Mouse (Mus musculus): ENCODE results near the gene 4930519P11Rik.

The 4930519P11Rik gene

DNA sequence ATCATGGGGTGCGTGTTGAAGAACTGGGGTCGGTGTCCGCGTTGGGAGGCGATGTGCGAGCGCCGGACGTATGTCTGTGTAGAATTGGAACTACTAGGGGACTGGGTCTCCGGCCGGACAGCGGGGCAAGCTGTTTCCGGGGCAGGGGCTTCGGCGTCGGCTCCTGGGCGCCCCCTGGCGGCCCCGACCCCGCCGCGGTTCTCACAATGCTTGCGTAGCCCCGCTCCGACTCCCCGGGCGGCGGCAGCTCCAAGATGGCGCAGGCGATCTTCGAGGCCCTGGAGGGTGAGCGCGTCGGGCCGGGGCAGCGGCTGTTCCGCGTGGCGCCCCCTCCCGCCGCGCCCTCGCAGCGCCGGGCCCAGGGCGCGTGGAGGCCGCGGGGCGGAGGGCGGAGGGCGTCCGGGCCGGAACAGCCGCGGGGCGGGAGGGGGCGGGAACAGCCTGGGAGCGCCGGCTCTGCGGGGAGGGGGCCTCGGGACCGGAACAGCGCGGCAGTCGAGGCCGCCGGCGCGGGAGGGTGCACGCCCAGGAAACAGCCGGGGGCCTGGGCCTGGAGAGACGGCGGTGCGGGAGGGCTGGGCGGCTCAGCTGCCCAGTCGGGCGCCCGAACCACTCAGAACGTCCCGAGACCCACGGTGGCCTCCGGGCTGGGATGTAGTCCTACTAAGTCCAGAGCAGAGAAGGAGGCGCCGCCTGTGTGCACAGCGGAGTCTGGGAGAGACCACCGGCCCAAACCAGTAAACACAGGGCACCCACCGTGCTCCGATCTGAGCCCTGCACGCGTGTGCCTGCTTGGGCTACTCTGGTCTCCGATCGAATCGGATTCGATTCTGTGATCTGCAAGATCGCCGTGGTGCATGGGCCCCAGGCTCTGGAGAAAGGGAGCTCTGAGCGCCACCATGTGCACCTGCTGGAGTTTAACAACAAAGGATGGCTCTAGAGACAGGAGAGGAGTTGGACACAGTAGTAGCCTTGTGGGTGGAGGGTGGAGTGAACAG, at the start of gene 4930519P11Rik, which contains the start of gene Zfp341:
Gene 4930519P11Rik, minus strand, starts transcription at position 320 of the 998 bp plus-strand sequence.
Gene Zfp341, plus strand, starts transcription at position 180 of the 998 bp plus-strand sequence.
- DNase-seq (ENCODE audit: low spot score in 2 of 2) = peak; percentile 89 to 91

DNA sequence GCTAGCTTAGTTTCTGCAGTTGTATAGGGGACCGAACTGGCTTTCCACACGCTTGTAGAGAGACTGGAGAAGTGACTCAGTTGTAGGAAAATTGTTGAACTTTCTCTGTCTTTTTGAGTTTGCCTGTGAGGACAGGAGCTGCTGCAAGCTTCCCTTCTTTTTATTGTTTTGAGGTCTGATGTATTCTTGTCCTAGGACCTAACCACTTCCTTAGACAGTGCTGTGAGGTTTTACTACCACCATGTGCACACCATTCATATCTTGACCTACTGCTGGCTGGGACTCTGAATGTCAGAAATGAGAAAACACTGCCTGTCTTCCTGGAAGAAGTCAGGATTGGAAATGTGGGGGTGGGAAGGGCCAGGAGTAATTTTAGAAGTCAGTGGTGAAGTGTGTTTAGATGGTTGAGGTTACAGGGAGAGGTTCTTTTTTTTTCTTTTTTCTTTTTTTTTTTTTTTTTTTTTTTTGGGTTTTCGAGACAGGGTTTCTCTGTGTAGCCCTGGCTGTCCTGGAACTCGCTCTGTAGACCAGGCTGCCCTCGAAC, 46.4 kb upstream of the 4930519P11Rik start:
- no peak for DNase-seq (ENCODE audit: low spot score in 2 of 2)

DNA sequence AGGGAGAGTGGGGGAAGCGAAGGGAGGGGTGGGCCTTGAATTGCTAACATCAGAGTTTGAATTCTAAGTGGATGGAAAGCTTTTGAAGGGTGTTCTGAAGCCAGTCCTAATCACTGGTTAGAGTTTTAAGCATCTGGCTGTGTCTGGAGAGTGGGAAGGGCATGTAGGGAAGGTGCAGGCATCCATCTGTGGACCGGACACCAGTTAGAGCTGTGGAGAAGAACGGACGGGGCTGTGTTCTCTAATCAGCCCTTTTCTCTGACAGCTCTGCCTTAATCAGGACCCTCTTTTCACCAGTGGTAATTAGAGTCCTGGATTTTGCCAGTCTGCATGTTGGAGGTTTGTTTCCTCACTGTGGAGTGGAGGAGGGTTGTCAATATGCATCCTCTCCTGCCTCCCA, 45.8 kb upstream of the 4930519P11Rik start:
- no peak for DNase-seq (ENCODE audit: low spot score in 2 of 2)

DNA sequence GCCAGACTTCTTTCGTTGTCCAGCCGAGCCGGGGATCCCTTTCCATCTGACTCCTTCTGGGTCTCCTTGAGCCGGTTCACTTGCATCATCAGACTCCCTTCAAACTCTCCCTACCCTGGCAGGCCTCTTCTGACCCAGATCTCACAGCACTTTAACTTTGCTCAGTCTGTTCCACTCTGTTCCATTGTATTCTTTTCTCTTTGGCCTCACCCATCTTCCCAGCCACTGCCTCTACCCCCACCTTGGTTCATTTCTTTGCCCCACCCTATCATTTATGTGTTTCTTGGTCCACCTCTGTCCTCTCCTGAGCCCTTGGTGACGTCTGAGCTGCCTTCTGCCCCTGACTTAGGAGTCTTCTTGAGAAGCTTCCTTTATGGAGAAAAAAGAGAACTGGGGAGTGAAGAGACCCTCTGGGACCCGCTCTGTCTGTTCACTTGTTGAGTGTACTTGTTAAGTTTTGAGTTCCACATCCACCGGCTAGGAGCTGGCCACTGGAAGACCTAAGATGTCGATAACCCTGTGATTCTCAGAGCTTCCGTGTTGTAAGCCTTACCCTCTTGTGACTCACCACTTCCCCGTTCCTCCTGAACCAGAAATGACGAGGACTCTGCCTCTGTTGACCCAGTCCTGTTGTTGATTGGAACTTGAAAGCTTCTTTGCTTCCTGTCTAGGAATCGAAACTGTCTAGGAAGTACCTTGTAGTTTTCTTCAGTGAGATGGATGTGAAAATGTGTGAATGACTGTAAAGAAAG, 44.4 kb upstream of the 4930519P11Rik start:
- peak; percentile 51 to 52 for DNase-seq (ENCODE audit: low spot score in 2 of 2)

GRCm38 (mm10) chr2:154656710-154657485, 43.7 kb upstream of the 4930519P11Rik start:
- DNase-seq (ENCODE audit: low spot score in 2 of 2) = peak; percentile 92 to 99

DNA sequence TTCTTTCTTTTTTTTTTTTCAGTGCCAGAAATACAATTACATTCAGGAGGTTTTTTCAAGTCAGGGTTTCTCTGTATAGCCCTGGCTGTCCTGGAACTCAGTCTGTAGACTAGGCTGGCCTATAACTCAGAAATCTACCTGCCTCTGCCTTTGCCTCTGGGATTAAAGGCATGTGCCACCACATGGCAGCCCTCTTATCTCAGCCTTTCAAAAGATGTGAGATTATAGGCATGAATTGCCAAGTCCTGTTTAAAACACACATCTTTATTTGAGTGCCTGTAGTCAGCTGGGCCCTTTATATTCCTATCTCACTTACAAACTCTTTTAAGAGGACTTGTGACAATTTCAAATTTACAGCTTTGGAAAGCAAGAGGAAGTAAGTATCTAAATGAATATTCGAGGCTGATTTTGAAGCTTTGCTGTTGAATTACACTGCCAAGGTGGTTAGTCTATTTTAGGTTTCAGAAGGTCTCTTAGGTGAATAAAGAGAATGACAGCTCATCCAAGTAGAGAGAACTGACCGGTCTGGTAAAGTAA, 42.7 kb upstream of the 4930519P11Rik start:
- DNase-seq (ENCODE audit: low spot score in 2 of 2) = no peak

DNA sequence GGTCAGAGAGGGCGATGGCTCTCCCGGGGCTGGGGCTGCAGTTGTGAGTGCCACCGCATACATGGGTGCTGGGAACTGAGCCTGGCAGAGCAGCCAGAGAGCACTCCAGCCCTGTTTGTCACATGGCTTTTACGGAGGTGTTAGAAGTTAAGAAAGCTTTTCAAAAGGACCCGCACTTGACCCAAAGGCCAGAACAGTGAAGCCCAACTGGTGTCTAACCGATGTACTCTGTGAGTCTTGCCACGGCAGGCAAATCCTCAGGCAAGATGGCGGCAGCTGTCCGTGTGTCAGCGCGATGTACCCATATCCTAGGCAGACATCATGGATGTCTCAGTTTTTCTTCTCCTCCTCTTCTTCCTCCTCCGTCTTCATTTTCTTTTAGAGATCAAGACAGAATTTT, 41.7 kb upstream of the 4930519P11Rik start:
- DNase-seq (ENCODE audit: low spot score in 2 of 2) = no peak

DNA sequence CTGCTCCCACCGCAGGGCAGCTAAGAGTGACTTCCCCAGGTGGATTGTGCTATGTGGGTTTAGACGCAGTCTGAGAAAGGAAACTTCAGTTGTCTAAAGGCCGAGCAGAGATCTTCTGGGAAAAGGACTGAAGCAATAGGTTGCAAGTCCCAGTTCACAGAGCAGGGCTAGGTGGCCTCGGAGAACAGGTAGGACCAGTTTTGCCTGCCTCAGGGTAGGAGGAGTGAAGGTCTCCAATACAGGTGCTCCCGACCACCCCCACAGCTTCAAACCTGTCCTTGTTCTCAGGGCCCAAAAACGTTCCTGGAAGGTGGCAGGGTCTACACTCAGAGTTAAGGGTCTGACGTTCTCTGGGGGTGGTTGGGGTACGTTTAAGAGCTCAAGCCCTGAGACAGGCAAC, 38.1 kb upstream of the 4930519P11Rik start, which contains the start of gene Chmp4b:
Gene Chmp4b, plus strand, starts transcription at position 343 of the 400 bp plus-strand sequence.
- no peak for DNase-seq (ENCODE audit: low spot score in 2 of 2)

GRCm38 (mm10) chr2:154650404-154650803, 37.2 kb upstream of the 4930519P11Rik start:
- no peak for DNase-seq (ENCODE audit: low spot score in 2 of 2)

DNA sequence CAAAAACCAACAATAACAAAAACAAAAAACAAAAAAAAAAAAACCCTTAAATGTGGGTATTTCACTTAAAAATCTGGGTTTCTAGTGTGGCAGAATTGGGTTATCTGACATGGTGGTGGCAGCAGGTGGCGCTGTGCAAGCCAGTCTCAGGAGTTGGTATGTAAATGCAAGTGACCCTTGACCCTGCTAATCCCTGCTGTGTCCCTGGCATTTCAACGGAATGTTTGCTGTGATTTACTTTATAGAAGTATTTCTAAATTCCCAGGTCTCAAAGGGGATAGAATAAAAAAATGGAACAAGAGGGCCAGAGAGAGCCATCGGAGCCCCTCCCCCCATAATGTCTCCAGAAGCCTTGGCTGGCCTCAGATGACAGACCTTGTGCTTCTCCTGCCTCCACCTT, 34.8 kb upstream of the 4930519P11Rik start:
- peak in 1 of 2 experiments; percentile 62 for DNase-seq (ENCODE audit: low spot score in 2 of 2)

DNA sequence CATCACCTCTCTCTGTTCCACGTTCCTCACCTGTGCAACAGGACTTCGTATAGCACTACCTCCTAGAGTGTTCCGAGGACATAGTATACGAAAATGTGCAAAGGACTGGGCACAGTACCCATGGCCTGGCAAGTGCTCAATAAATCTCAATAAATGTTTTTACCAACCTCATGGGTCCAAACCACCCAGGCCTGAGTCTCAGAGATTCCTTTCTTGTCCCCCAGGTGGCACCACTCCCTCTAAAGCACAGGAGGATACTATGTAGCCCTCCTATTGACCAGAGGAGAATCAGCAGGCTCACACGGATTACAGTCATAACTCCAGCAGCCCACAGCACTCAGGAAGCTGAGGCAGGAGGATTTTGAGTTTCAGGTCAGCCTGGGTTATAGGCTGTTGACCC, 33.4 kb upstream of the 4930519P11Rik start:
- DNase-seq (ENCODE audit: low spot score in 2 of 2) = peak in 1 of 2 experiments; percentile 61

DNA sequence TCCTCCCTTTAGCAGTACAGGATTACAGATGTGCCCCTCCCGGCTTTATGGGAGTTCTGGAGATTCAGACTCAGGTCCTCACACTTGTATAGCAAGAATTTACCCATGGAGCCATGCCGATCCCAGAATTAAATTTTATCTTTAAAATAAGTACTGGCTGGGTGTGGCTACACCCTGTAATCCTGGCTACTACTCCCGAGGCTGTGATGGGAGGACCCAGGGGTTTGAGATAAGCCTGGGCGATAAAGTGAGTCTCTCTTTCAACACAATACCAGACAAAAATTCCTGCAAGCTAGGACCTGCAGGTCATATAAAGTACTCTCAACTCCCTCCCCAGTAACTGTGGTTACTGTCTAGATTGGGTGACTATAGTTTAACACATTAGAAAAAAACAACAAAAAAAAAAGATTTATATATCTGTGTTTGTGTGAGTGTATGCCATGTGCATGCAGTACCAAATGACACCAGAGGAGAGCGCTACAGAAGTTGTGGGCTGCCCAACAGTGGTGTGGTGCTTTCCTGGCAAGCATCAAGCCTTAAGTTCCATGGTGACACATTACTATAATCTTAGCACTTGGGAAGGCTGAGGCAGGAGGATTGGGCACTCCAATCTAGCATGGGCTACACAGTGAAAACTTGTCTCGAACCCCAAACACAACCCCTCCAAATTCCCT, 29.6 kb upstream of the 4930519P11Rik start:
- no peak for DNase-seq (ENCODE audit: low spot score in 2 of 2)

GRCm38 (mm10) chr2:154642005-154642459, 28.8 kb upstream of the 4930519P11Rik start:
- DNase-seq (ENCODE audit: low spot score in 2 of 2) = no peak

- no peak for DNase-seq (ENCODE audit: low spot score in 2 of 2)
Observed at GRCm38 (mm10) chr2:154641176-154641575, 27.9 kb upstream of the 4930519P11Rik start.

- no peak for DNase-seq (ENCODE audit: low spot score in 2 of 2)
Observed at GRCm38 (mm10) chr2:154639115-154639514, 25.9 kb upstream of the 4930519P11Rik start.

DNA sequence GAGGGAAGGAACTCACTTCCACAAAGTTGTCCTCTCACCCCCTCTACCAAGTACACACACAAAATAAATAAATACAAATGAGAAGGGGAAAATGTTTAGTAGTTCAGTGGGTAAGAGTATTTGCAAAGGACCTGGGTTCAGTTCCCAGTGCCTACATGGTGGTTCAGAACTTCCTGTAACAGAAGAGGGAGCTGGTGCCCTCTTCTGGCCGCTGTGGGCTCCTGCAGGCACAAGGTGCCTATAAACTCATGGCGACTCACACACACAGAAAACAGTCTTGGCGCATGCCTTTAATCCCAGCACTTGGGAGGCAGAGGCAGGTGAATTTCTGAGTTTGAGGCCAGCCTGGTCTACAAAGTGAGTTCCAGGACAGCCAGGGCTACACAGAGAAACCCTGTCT, 25.3 kb upstream of the 4930519P11Rik start:
- DNase-seq (ENCODE audit: low spot score in 2 of 2) = no peak

DNA sequence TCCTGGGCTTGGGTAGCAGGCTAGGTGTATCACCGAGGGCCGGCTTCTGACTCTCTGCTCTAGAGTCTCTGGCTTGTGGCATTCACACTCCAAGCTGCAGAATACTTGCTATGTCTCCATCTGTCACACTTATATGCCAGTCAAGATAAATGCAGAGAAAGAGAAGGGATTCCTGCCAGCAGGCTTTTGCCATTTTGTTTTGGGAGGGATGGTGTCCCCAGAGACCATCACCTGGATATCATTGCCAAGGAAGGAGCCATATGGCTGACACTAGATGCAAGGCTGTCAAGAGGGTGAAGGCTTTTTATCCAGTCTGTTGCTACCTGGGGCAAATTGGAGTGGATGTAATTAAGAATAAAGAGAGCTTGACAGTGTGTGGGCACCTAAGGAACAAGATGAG, 22.6 kb upstream of the 4930519P11Rik start:
- no peak for DNase-seq (ENCODE audit: low spot score in 2 of 2)

GRCm38 (mm10) chr2:154633876-154634644, 20.8 kb upstream of the 4930519P11Rik start:
- DNase-seq (ENCODE audit: low spot score in 2 of 2) = peak; percentile 32 to 63

DNA sequence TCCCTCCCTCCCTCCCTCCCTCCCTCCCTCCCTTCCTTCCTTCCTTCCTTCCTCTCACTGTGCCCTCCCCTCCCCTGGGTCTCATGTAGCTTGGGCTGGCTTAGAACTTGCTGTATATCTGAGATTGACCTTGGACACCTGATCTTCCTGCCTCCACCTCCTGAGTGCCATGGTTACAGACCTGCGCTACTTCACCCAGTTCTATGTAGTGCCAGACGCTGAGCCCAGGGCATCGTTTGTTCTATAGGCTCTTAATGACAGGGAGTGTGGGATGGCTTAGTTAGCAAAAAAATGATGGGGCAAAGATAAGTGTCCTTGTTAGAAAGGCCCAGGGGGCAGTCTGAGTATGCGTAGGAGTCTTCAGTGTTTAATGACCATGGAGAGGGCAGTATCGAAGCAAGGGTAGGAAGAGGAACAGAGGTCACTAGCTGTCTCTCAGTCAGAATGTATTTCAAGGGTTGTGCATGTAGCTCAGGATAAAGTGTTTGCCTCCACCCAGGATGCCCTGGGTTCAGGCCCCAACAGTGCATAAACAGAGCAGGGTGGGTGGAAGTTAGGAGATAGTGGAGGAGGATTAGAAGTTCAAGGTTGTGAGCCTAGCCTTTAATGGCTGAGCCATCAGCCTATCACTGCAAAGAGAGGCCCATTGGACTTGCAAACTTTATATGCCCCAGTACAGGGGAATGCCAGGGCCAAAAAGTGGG, 20.0 kb upstream of the 4930519P11Rik start:
- DNase-seq (ENCODE audit: low spot score in 2 of 2) = peak in 1 of 2 experiments; percentile 50

All from spleen, postnatal 10 days (tissue).